Mouse (Mus musculus): ENCODE data around the gene Polr1d. TPM values are rescaled to one million over a fixed set of nuclear protein-coding genes. Genes with fewer than 3 reads are reported as not detected.

Polr1d gene
- polyA plus RNA-seq, 2 experiments from 2014 or later: 126 to 148 TPM

GRCm38 (mm10) chr5:147089836-147090235 lies 13.0 kb downstream of the Polr1d start:
- ATAC-seq: no peak

DNA sequence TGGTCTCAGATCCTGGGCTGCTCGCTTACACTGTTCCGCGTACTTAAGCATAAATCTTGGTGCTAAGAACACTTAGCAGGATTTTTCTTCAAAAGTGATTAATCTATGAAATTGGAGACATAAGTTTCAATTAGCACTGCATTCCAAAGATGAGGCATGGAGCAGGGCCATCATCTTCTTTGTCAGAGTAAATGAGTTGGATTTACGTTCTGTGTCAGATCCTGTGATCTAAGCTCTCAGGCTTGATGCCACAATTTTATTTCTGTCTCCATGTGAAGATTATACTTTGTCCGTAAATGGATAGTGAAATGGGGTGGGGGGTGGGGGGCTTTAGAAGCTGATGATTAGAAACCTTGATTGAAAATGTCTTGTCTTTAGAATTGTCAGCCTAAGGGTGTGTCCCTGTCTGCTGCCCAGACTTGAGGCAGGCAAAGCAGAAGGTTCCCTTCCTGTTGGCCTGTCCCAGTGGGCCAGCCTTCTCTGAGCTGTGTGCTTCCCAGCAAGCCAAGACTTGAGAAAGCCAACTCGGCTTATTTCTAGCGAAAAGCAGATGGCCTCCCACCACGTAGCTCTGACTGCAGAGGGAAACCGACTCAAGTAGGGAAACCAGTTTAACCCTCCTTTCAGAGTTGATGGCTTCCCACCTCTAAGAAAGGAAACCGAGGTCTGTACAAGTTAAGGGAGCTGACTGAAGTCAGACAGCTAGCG lies 13.6 kb downstream of the Polr1d start:
- ATAC-seq: no peak

GRCm38 (mm10) chr5:147092448-147092847 lies 15.6 kb downstream of the Polr1d start:
- no peak for ATAC-seq

DNA sequence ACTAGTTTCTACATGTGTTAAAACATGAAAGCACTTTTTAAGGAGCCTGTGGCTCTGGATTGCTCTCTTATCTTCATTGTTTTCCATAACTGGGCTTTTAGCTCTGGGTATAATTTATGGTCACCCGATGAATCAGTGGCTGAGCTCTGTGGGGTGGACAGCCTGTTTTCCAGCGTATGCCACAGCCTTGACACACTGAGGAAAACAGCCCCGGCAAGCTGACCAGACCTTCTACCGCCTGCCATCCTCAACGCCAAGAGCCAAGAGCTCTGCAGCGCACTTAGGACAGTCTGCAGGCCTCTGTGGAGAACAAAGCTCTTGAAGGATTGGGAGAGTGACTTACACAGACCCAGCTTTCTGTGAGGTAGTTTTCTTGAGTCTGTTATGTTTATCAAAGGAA lies 17.4 kb downstream of the Polr1d start:
- no peak for ATAC-seq

DNA sequence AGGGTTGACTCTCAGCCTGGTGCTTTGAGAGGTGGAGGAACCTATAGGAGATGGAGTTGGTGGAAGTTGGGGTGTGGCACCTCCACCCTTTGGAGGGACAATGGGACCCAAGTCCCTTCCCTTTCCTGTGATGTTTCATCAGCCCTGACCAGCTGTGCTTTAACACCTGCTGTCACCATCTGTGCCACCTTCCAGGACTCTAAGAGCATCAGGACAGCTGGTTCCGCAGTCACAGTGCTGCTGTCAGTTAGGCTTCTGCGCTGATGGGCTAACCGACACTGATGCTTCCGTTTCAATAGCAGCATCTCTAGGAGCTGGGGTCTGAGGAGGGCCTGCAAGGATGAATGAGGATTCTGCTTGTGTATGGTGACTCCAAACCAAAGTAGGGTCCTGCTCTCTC lies 19.7 kb downstream of the Polr1d start:
- ATAC-seq: no peak

GRCm38 (mm10) chr5:147098667-147099066 lies 21.8 kb downstream of the Polr1d start:
- ATAC-seq: no peak

DNA sequence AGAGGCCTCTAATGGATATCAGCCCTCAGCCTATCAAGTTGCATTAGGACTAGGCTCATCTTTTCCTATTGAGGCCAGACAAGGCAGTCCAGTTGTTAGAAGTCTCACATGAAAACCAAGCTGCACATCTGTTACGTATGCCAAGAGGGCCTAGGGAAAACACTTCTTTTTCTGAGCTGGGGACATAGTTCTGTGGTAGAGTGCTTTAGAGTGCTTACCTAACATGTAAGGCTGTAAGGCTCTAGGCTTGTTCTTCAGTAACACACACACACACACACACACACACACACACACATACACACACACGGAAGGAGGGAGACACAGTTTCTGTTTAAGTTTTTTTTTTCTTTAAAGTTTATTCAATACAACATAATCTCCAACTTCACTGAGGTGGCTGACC lies 23.3 kb downstream of the Polr1d start:
- ATAC-seq: no peak

DNA sequence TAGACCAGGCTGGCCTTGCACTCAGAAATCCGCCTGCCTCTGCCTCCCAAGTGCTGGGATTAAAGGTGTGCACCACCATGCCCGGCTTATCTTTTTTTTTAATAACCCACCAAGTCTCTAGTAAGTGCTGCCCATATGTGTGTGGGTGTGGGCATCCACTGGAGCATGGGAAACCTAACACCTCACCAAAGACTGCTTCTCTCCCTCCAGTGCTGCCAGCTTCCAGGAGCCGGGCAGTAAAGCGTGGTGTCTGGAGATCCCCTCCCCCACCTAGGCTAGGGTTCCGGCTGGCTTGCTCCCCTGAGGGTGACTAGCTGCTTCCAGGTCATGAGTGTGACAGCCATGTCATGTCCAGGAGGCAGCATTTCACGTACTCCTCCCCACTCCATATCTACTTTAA lies 25.4 kb downstream of the Polr1d start:
- no peak for ATAC-seq

DNA sequence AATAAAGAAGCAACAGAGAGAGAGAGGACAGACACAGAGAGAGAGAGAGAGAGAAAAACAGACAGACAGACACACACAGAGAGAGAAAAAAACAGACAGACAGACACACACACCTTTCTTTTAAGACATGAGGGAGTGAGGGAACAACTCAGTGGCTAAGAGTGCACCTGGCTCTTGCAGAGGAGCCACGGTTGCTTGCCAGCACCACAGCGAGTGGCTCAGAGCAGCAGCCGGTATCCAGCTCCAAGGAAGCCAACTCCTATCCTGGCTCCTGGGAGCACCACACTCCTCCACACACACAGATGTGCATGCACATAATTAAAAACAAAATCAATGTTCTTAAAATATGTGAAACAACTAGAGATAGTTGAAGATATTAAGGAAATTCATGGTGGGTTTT lies 30.4 kb downstream of the Polr1d start:
- no peak for ATAC-seq

GRCm38 (mm10) chr5:147108861-147109591 lies 32.2 kb downstream of the Polr1d start:
- no peak for ATAC-seq

DNA sequence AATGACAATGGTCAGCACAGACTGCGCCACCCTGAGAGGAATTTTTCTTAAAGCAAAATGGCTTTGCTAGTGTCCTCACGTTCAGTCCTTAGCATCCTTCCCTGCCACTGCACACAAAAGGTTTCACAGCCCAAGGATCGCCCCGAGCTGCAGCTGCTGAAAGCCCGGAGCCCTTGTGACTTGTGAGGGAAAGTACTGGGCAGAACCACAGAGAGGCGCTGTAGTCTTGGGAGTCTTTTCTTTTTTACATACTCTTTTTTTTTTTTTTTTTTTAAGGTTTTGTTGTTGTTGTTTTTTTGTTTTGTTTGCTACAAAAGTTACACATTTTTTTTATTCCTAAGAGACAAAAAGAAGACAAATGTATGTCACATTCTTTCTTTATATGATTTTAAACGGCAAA lies 37.9 kb downstream of the Polr1d start:
- ATAC-seq: no peak

DNA sequence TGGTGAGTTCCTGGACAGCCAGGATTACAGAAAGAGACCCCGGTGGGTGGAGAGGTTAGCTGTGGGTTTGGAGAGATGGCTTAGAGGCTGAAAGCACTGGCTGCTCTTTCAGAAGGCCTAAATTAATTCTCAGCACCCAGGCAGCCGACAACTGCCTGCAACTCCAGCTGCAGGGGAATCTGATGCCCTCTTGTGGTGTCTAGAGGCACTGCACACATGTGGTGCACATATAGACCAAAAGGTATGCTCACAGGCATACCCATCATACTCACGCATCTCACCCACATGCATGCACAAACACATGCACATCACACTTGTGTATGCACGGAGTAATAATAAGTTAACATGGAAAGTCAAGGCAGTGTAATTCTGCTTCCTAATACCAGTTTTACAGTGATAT lies 38.8 kb downstream of the Polr1d start:
- ATAC-seq: no peak

DNA sequence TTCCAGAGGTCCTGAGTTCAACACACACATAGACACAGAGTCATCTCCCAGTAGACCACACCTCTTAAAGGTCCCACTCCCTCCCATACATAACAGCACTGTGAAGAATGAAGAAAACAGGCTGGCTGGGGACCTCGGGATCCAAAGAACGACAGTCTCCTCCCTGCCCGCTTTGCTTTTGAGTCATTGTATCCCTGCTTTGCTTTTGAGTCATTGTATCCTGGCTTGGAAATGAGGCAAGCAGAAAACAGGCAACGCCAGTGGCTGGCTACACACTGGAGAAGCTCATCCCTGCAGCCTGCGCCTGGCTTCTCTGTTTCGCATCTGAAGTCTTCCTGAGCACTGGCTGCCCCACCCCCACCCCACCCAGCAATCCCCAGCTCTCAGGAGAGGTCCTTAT lies 40.2 kb downstream of the Polr1d start:
- ATAC-seq: no peak

DNA sequence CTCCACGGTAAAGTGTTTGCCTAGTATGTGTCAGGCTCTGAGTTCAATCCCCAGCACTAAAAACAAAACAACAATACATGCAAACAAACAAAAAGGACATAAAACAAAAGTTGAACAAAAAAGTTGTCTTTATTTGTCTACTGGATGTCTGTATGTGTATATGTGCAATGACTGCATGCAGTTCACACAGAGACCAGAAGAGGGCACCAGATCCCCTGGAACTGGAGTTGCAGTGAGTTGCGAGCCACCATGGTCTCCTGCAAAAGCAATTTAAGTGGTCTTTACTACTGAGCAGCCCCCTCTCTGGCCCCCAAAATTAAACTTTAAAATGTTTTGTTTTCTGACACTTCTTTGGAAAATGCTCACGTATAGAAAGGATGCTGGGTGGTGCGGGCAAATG lies 44.3 kb downstream of the Polr1d start:
- ATAC-seq: no peak

- no peak for ATAC-seq
These were observed 47.9 kb downstream of the Polr1d start for GRCm38 (mm10) chr5:147124794-147125193.

DNA sequence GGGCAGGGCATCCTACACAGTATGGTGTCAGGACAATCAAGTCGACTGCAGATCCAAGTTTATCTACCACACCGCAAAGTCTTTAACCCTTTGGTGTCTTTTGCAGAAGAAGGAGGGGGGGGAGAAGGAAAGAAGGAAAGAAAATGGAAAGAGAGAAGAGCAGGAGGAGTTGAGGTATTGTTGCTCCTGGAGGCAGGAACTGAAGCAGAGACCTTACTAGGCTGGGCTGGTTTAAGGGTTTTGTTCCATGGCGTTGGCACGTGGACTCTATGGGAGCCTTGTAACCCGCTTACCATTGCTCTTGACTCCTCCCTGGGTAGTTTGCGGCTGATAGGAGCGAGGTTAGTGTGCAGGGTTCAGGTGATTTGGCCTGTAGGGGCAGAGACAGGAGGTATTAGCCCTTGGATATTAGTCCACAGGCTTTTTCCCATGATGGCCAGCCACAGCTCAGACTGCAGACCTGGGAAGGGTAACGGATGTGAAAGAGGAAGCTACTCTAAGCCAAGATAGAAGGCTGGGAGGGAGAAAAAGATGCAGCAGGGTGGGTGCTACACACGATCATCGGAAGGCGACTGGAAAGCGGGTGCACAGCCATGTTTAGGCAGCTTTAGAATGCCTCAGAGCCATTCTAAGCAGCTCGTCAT lies 48.8 kb downstream of the Polr1d start:
- no peak for ATAC-seq

- ATAC-seq: no peak
These were observed 51.0 kb downstream of the Polr1d start for GRCm38 (mm10) chr5:147127860-147128259.

GRCm38 (mm10) chr5:147129484-147129883 lies 52.6 kb downstream of the Polr1d start:
- ATAC-seq: no peak

DNA sequence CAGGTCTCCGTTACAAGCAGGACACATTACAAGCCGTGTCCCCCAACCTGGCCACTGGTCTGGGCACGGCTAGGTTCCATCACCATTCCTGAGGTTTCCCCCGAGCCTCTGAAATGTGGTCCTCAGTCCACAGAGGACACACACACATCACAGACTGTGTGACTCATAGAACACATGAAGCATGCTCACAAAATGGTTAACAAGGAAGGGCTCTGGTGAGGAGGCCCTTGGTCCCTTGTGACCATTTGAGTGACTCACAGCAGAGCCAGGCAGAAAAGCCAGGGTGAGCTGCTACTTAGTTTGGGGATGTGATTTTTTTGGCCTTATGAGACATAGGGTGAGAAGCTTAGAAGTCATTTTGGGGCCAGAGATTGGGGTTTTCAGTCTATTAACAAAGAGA lies 55.1 kb downstream of the Polr1d start:
- no peak for ATAC-seq

GRCm38 (mm10) chr5:147133662-147134061 lies 56.8 kb downstream of the Polr1d start:
- no peak for ATAC-seq

GRCm38 (mm10) chr5:147134341-147135088 lies 57.7 kb downstream of the Polr1d start:
- no peak for ATAC-seq

DNA sequence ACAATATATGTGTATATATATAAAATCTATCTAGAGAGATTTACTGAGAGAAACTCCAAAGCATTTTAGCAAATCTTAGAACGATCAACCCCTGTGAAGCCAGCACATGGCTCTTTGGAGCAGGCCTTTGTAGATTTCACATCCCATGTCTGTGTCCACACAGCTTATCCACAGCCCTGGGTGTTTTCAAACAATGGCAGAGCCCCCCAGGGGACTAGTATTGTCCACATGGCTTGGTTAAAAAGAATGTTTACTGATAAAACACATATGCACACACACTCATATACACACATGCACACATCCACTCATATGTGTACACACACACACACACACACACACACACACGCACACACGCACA lies 58.2 kb downstream of the Polr1d start:
- no peak for ATAC-seq

DNA sequence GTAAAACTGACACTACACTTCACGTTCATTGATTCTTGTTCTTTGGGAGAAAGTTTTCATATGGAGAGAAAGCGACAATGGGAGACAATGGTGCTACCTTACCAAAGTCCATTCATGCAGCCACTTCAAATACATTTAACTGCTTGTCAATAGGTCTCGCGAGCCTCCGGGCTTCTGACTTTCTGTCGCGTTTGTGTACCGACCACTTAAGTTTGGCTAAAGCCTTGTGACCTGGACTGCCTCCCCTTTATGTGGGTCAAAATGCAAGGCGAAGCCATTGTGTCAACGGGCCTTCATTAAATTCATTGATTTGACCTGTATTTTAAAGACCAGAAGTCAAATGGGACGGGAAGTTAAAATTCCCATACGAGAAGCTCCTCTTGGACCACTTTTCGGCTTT lies 59.1 kb downstream of the Polr1d start:
- ATAC-seq: no peak
